Mouse (Mus musculus) forebrain, embryonic 13.5 days (tissue): ENCODE data around the gene Asap2. TPM values are rescaled to one million over a fixed set of nuclear protein-coding genes. Genes with fewer than 3 reads are reported as not detected.

ENCODE experiments used
- ATAC-seq: fragments of 200-750 bp; cut with Nextera tagmentation; 2 replicates; pipeline ENCODE4 v1.8.0; 2017
- H3K27ac ChIP-seq: fragments of 300-500 bp; sonication (generic); 2 replicates; pipeline ENCODE4 v1.5.1; 2015; ENCODE audit warnings: inconsistent platforms, mild to moderate bottlenecking, moderate library complexity
- H3K27me3 ChIP-seq: fragments of 300-500 bp; sonication (generic); 2 replicates; pipeline ENCODE4 v1.6.1; 2015; ENCODE audit warnings: mild to moderate bottlenecking, inconsistent platforms
- H3K36me3 ChIP-seq: fragments of 300-500 bp; sonication (generic); 2 replicates; pipeline ENCODE4 v1.6.1; 2015; ENCODE audit warnings: mild to moderate bottlenecking, inconsistent platforms; ENCODE audit not compliant: poor library complexity, severe bottlenecking
- H3K4me1 ChIP-seq: fragments of 300-500 bp; sonication (generic); 2 replicates; pipeline ENCODE4 v1.6.1; 2015; ENCODE audit warnings: inconsistent platforms
- H3K4me2 ChIP-seq: fragments of 300-500 bp; sonication (generic); 2 replicates; pipeline ENCODE4 v1.6.1; 2015; ENCODE audit warnings: inconsistent platforms, mild to moderate bottlenecking, moderate library complexity
- H3K4me3 ChIP-seq: fragments of 300-500 bp; sonication (generic); 2 replicates; pipeline ENCODE4 v1.5.1; 2015; ENCODE audit warnings: mild to moderate bottlenecking, inconsistent platforms
- H3K9ac ChIP-seq: fragments of 300-500 bp; sonication (generic); 2 replicates; pipeline ENCODE4 v1.6.1; 2015; ENCODE audit warnings: mild to moderate bottlenecking, inconsistent platforms
- H3K9me3 ChIP-seq: fragments of 300-500 bp; sonication (generic); replicated peaks from 2 replicates; pipeline ENCODE4 v1.6.1; 2016; ENCODE audit warnings: inconsistent platforms
- WGBS: fragments of 180-500 bp; shearing (Covaris S2); methylation state at CpG from one replicate; pipeline ENCODE4 v1.1.7; 2015; 5-methylcytosine and 5-hydroxymethylcytosine counted together
- polyA plus RNA-seq: library from polyadenylated mRNA; unstranded; fragments of >200 nt; fragmentation: Nextera tagmentation; extraction: Ambion mirVana; gene quantifications from 2 replicates; pipeline ENCODE4 v1.2.1, GENCODE M21; 2015

Asap2 gene
- polyA plus RNA-seq, 1 experiment from 2014 or later, result 13.8 TPM

GRCm38 (mm10) chr12:21316869-21317265 is 326.6 kb downstream of the Asap2 start:
- peaks cover 43% of the 10 kb centered on the region for H3K36me3 ChIP-seq
- H3K4me2 ChIP-seq, result peak overlapping the region; percentile 73
- H3K4me3 ChIP-seq, result peak overlapping the region; percentile 67
- peaks cover 12% of the 10 kb centered on the region; the same call in 1 of the 2 replicates for H3K4me1 ChIP-seq
- no peak overlapping the region for H3K27ac ChIP-seq
- peak overlapping the region; percentile 80 for H3K9ac ChIP-seq
- no peak for ATAC-seq
- no peaks in the 10 kb centered on the region for H3K9me3 ChIP-seq
- H3K27me3 ChIP-seq, result no peaks in the 10 kb centered on the region
- 26% methylated on average over 7 of the region's 7 CpGs for WGBS

- no peak overlapping the region for H3K4me3 ChIP-seq
- H3K27ac ChIP-seq, result no peak overlapping the region
- H3K9me3 ChIP-seq, result no peaks in the 10 kb centered on the region
- H3K4me1 ChIP-seq, result peaks cover 12% of the 10 kb centered on the region; the same call in 1 of the 2 replicates
- WGBS, result 76% methylated on average over 12 of the region's 12 CpGs
- H3K36me3 ChIP-seq, result peaks cover 40% of the 10 kb centered on the region
- no peak overlapping the region for H3K9ac ChIP-seq
- H3K27me3 ChIP-seq, result no peaks in the 10 kb centered on the region
- ATAC-seq, result no peak
- H3K4me2 ChIP-seq, result no peak overlapping the region
Observed at GRCm38 (mm10) chr12:21318143-21318895, 328.1 kb downstream of the Asap2 start.
